Mouse (Mus musculus) gastrocnemius, postnatal 10 days (tissue): ENCODE results near the gene Ahdc1. TPM values are rescaled to one million over a fixed set of nuclear protein-coding genes. Genes with fewer than 3 reads are reported as not detected.
A peak's percentile ranks its signal among the peaks of the same experiment; 100 is the strongest.
"Not testable (repeated sequence)": the region's sequence is repeated elsewhere in the genome, so short reads cannot be mapped to it uniquely, and the experiment has no call there.

Source experiments
- DNase-seq: peaks from one replicate; pipeline ENCODE4 v3.0.0; 2021; ENCODE audit warnings: mixed read lengths
- total RNA-seq, 2 experiments: library from RNA; stranded (reverse); gene quantifications; 2 replicates each; pipeline ENCODE4 v1.2.3; 2021

Ahdc1 gene
- total RNA-seq, 2 experiments from 2014 or later, result 58.2 to 82.8 TPM

GRCm38 (mm10) chr4:132993553-132993952, 17.5 kb upstream of the Ahdc1 start:
- DNase-seq, result no peak

- no peak for DNase-seq
These were observed 13.4 kb upstream of the Ahdc1 start for GRCm38 (mm10) chr4:132997469-132998237.

- peak; percentile 47 for DNase-seq
These were observed 8.2 kb upstream of the Ahdc1 start for GRCm38 (mm10) chr4:133002896-133003295.

GRCm38 (mm10) chr4:133003316-133004018, 7.6 kb upstream of the Ahdc1 start:
- DNase-seq, result no peak

GRCm38 (mm10) chr4:133005233-133005632, 5.8 kb upstream of the Ahdc1 start:
- peak; percentile 69 for DNase-seq

GRCm38 (mm10) chr4:133005885-133006451, 5.1 kb upstream of the Ahdc1 start:
- DNase-seq, result not testable (repeated sequence)

GRCm38 (mm10) chr4:133007513-133008380, 3.3 kb upstream of the Ahdc1 start:
- DNase-seq, result no peak

GRCm38 (mm10) chr4:133009131-133009530, 1.9 kb upstream of the Ahdc1 start:
- DNase-seq, result peak; percentile 57

- DNase-seq, result no peak
These were observed 1.4 kb upstream of the Ahdc1 start for GRCm38 (mm10) chr4:133009676-133010075.

- DNase-seq, result no peak
These were observed 449 bp upstream of the Ahdc1 start for GRCm38 (mm10) chr4:133010611-133011010.

GRCm38 (mm10) chr4:133011821-133012775, 1.0 kb downstream of the Ahdc1 start:
- DNase-seq, result peak; percentile 81

GRCm38 (mm10) chr4:133012776-133013265, 1.8 kb downstream of the Ahdc1 start:
- peak; percentile 64 for DNase-seq

- peak; percentile 73 for DNase-seq
These were observed 2.3 kb downstream of the Ahdc1 start for GRCm38 (mm10) chr4:133013266-133013891.

- peak; percentile 38 for DNase-seq
These were observed 3.0 kb downstream of the Ahdc1 start for GRCm38 (mm10) chr4:133014088-133014487.

GRCm38 (mm10) chr4:133014896-133015709, 4.0 kb downstream of the Ahdc1 start:
- no peak for DNase-seq

- DNase-seq, result peak; percentile 36
These were observed 4.9 kb downstream of the Ahdc1 start for GRCm38 (mm10) chr4:133015710-133016651.

GRCm38 (mm10) chr4:133016677-133017415, 5.8 kb downstream of the Ahdc1 start:
- DNase-seq, result peak; percentile 44
